Mouse (Mus musculus) kidney, embryonic 16.5 days (tissue): ENCODE results near the gene Inppl1. TPM values are rescaled to one million over a fixed set of nuclear protein-coding genes. Genes with fewer than 3 reads are reported as not detected.
A peak's percentile ranks its signal among the peaks of the same experiment; 100 is the strongest.

Experiments used
- ATAC-seq: fragments of 200-750 bp; cut with Nextera tagmentation; 2 replicates; pipeline ENCODE4 v1.8.0; 2017; ENCODE audit warnings: moderate TSS enrichment; ENCODE audit not compliant: low FRiP score, low TSS enrichment
- H3K27ac ChIP-seq: fragments of 300-500 bp; sonication (generic); 2 replicates; pipeline ENCODE4 v1.5.1; 2014; ENCODE audit warnings: low read length
- H3K27me3 ChIP-seq: fragments of 300-500 bp; sonication (generic); 2 replicates; pipeline ENCODE4 v1.6.1; 2014; ENCODE audit warnings: low read length, control low read depth, mixed read lengths; ENCODE audit not compliant: insufficient read depth
- H3K36me3 ChIP-seq: fragments of 300-500 bp; sonication (generic); 2 replicates; pipeline ENCODE4 v1.6.1; 2014; ENCODE audit warnings: low read length, control low read depth, mixed read lengths; ENCODE audit not compliant: insufficient read depth
- H3K4me1 ChIP-seq: fragments of 300-500 bp; sonication (generic); 2 replicates; pipeline ENCODE4 v1.6.1; 2014; ENCODE audit warnings: low read length, control low read depth, mixed read lengths; ENCODE audit not compliant: insufficient read depth
- H3K4me2 ChIP-seq: fragments of 300-500 bp; sonication (generic); replicated peaks from 2 replicates; pipeline ENCODE4 v1.6.1; 2014; ENCODE audit warnings: low read depth, low read length
- H3K4me3 ChIP-seq: fragments of 300-500 bp; sonication (generic); 2 replicates; pipeline ENCODE4 v1.5.1; 2014; ENCODE audit warnings: mild to moderate bottlenecking, low read length
- H3K9ac ChIP-seq: fragments of 300-500 bp; sonication (generic); replicated peaks from 2 replicates; pipeline ENCODE4 v1.6.1; 2014; ENCODE audit warnings: low read length
- H3K9me3 ChIP-seq: fragments of 300-500 bp; sonication (generic); 2 replicates; pipeline ENCODE4 v1.6.1; 2016; ENCODE audit warnings: low read length, control low read depth
- WGBS: fragments of 180-500 bp; shearing (Covaris S2); extraction: QIAGEN DNeasy Blood & Tissue Kit; methylation state at CpG from one replicate; pipeline ENCODE4 v1.1.7; 2014; 5-methylcytosine and 5-hydroxymethylcytosine counted together
- microRNA-seq: library from miRNA; unstranded; fragments of <30 nt; microRNA quantifications from one replicate; pipeline ENCODE4, GENCODE M21; 2016
- polyA plus RNA-seq: library from polyadenylated mRNA; unstranded; fragments of >200 nt; fragmentation: Nextera tagmentation; extraction: Ambion mirVana; gene quantifications from 2 replicates; pipeline ENCODE4 v1.2.1, GENCODE M21; 2015

The Inppl1 gene
- polyA plus RNA-seq, 1 experiment from 2014 or later, result 55.6 TPM

DNA sequence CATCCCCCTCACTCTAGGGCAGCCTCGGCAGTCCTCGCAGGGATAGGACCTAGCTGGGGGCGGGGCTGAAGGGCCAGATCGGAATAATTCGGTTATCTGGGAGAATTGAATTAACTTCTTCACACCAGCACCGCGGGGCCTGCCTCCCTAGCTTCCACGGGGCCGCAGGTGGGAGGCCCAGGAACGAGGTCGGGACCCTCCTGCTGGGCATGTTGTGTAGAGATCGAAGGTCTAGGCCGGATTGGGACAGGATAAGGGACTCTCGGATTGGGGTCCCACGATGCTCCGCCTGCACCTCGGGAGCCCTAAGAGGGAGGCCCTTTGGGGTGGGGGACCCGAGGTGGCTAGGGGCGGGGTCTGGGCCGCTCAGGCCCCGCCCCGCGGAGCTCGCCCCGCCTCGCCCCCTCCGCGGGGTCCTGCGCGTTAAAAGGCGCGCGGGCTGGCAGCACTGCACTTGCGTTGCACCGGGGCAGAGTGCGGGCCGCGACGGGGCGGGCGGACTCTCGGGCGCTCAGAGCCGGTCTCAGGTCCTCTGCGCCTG, 20.1 kb downstream of the Inppl1 start, which contains the start of gene Phox2a:
TSS of gene Phox2a (plus strand) at position 453 of the 541 bp plus-strand sequence.
- Histone ChIP-seq H3K9ac (0 out of 2 replicates have a peak within 1 kb of the TSS, but pooled peaks have one; percentile 29), H3K27me3 (peaks cover 60% of the 10 kb centered on the region), H3K36me3 (0 out of 2 replicates have a peak, but pooled peaks cover 1% of the 10 kb centered on the region), H3K4me3 (peak within 1 kb of the TSS; percentile 44), H3K4me2 (peak within 1 kb of the TSS; percentile 55), H3K4me1 (peaks cover 26% of the 10 kb centered on the region), H3K27ac (no peak within 1 kb of the TSS), H3K9me3 (no peaks in the 10 kb centered on the region)
- ATAC-seq, result no peak
- WGBS, result under 1% methylated on average over 43 of the region's 45 CpGs

DNA sequence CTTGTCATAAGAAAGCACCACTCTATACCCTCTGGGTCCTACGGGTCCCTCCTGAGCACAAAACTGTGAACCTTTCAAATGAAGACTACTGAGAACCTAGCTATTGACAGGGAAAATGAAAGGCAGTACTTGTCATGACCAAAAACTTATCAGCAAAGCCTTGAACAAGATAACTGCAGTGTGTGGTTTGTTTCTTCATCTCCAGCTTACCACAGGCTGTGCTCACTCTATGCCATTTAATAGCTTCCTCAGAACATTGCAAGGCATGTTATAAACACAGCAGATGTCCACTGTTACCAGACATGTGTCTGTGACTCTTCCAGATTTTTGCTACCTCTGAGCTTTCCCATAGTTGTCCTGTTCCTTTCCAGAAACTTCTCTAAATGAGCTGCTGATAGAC, 61.0 kb downstream of the Inppl1 start:
- H3K9ac ChIP-seq, result no peak overlapping the region
- H3K4me2 ChIP-seq, result no peak overlapping the region
- peaks cover 2% of the 10 kb centered on the region for H3K36me3 ChIP-seq
- H3K4me1 ChIP-seq, result no peaks in the 10 kb centered on the region
- 97% methylated on average over 1 of the region's 1 CpGs for WGBS
- no peak for ATAC-seq
- H3K27me3 ChIP-seq, result no peaks in the 10 kb centered on the region
- no peak overlapping the region for H3K27ac ChIP-seq
- no peak overlapping the region for H3K4me3 ChIP-seq
- H3K9me3 ChIP-seq, result no peaks in the 10 kb centered on the region

DNA sequence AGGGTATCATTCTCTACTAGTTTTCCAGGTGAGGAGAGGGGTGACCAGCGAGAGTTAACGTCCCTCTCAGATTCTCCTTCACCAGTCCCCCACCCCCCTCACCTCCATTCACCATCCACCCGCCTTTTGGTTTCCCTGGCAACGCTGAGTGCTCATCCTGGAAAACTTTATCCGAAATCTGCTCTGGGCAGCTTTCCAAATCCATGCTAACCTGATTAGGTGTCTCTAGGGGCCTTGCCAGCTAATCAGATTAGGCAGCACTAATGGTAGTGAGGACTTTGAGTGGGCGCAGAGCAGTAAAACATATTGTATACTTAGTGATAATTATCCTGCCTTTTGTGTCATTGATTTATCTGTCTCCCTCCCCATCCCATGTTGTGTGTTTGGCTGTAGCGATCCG, 65.3 kb downstream of the Inppl1 start:
- H3K9me3 ChIP-seq, result no peaks in the 10 kb centered on the region
- no peak overlapping the region for H3K9ac ChIP-seq
- no peaks in the 10 kb centered on the region for H3K27me3 ChIP-seq
- H3K27ac ChIP-seq, result no peak overlapping the region
- no peak overlapping the region for H3K4me2 ChIP-seq
- WGBS, result 52% methylated on average over 8 of the region's 8 CpGs
- ATAC-seq, result no peak
- H3K36me3 ChIP-seq, result peaks cover 2% of the 10 kb centered on the region; the same call in 1 of the 2 replicates
- no peaks in the 10 kb centered on the region for H3K4me1 ChIP-seq
- H3K4me3 ChIP-seq, result no peak overlapping the region

Small RNA genes lying within 50 kb of the gene (microRNA-seq; reads per million reads assigned to microRNA genes)
- gene Gm22655, result not detected

Other genes starting within 250 kb of the Inppl1 start
- gene Clpb, start 174.6 kb downstream of the Inppl1 start, polyA plus RNA-seq, result 67.2 and 69.0 TPM in 2 replicates
- gene Phox2a, start 19.9 kb downstream of the Inppl1 start, polyA plus RNA-seq, result 0.19 and 0.75 TPM in 2 replicates
- gene Folr2, start 19.0 kb upstream of the Inppl1 start, polyA plus RNA-seq, result 1.3 and 1.9 TPM in 2 replicates
- gene Anapc15, start 25.5 kb upstream of the Inppl1 start, polyA plus RNA-seq, result 76.3 and 77.8 TPM in 2 replicates
- 82.5 and 98.0 TPM in 2 replicates for gene Folr1, start 32.6 kb upstream of the Inppl1 start, polyA plus RNA-seq
- gene Lamtor1, start 67.7 kb upstream of the Inppl1 start, polyA plus RNA-seq, result 174 and 183 TPM in 2 replicates
- gene Tomt, start 68.1 kb upstream of the Inppl1 start, polyA plus RNA-seq, result 0.33 and 0.59 TPM in 2 replicates
- 10.8 and 13.9 TPM in 2 replicates for gene Lrrc51, start 95.7 kb upstream of the Inppl1 start, polyA plus RNA-seq
- 72.1 and 75.6 TPM in 2 replicates for gene Numa1, start 95.9 kb upstream of the Inppl1 start, polyA plus RNA-seq
- 3.0 and 3.3 TPM in 2 replicates for gene Il18bp, start 180.5 kb upstream of the Inppl1 start, polyA plus RNA-seq
- 32.7 and 34.1 TPM in 2 replicates for gene Rnf121, start 227.2 kb upstream of the Inppl1 start, polyA plus RNA-seq
- gene Xndc1, start 227.3 kb upstream of the Inppl1 start, polyA plus RNA-seq, result 34.4 and 37.5 TPM in 2 replicates
- gene Xntrpc, start 227.5 kb upstream of the Inppl1 start, polyA plus RNA-seq, result 0.99 and 1.4 TPM in 2 replicates
- gene Trpc2, start 244.9 kb upstream of the Inppl1 start, polyA plus RNA-seq, result 0.09 TPM in 1 of 2 replicates, not detected in the other